Mouse (Mus musculus) MEL (cell line): ENCODE measurements around the gene C1ra. TPM values are rescaled to one million over a fixed set of nuclear protein-coding genes. Genes with fewer than 3 reads are reported as not detected.
A peak's percentile ranks its signal among the peaks of the same experiment; 100 is the strongest.

Experiments
- DNase-seq: peaks from one replicate; pipeline ENCODE4 v3.0.0; 2011; ENCODE audit warnings: low read depth, low spot score
- H3K27ac ChIP-seq: 2 replicates; pipeline ENCODE4 v1.5.1; 2012; ENCODE audit warnings: low read depth, mild to moderate bottlenecking, control low read depth, low read length, moderate library complexity; ENCODE audit not compliant: control insufficient read depth
- H3K27me3 ChIP-seq, 2 experiments: fragments of 150-350 bp in 1 of 2; sonication (generic) in 1 of 2; 2 replicates each; pipeline ENCODE4 v1.6.1; 2012; ENCODE audit warnings: low read length in 2 of 2, mild to moderate bottlenecking in 2 of 2, improper control_type of control experiment in 1 of 2, moderate library complexity in 1 of 2; ENCODE audit not compliant: insufficient read depth in 2 of 2, control insufficient read depth in 1 of 2
- H3K36me3 ChIP-seq, 2 experiments: 2 replicates each; pipeline ENCODE4 v1.6.1; 2012 to 2014; ENCODE audit warnings: low read length in 2 of 2, improper control_type of control experiment in 1 of 2, inconsistent platforms in 1 of 2, mild to moderate bottlenecking in 1 of 2; ENCODE audit not compliant: insufficient read depth in 2 of 2, control insufficient read depth in 1 of 2
- H3K4me1 ChIP-seq, 2 experiments: fragments of 150-350 bp in 1 of 2; sonication (generic) in 1 of 2; 2 replicates each; pipeline ENCODE4 v1.6.1; 2012; ENCODE audit warnings: low read length in 2 of 2, improper control_type of control experiment in 1 of 2, mild to moderate bottlenecking in 1 of 2; ENCODE audit not compliant: insufficient read depth in 2 of 2, control insufficient read depth in 1 of 2
- H3K4me3 ChIP-seq, 2 experiments: fragments of 150-350 bp in 1 of 2; sonication (generic) in 1 of 2; 2 replicates each; pipeline ENCODE4 v1.5.1; 2012; ENCODE audit warnings: low read depth in 2 of 2, low read length in 2 of 2, mild to moderate bottlenecking in 2 of 2, moderate library complexity in 2 of 2, control low read depth in 1 of 2, improper control_type of control experiment in 1 of 2; ENCODE audit not compliant: control insufficient read depth in 1 of 2, insufficient read depth in 1 of 2
- H3K79me2 ChIP-seq: 2 replicates; pipeline ENCODE4 v1.6.1; 2012; ENCODE audit warnings: mild to moderate bottlenecking, low read length, moderate library complexity; ENCODE audit not compliant: control insufficient read depth, poor library complexity, insufficient read depth
- H3K9ac ChIP-seq: 2 replicates; pipeline ENCODE4 v1.6.1; 2012; ENCODE audit warnings: low read depth, mild to moderate bottlenecking, control low read depth, low read length, moderate library complexity; ENCODE audit not compliant: control insufficient read depth, poor library complexity, severe bottlenecking
- H3K9me3 ChIP-seq: fragments of 150-350 bp; sonication (generic); replicated peaks from 2 replicates; pipeline ENCODE4 v1.6.1; 2012; ENCODE audit warnings: mild to moderate bottlenecking, low read length, improper control_type of control experiment, moderate library complexity; ENCODE audit not compliant: insufficient read depth
- BHLHE40 ChIP-seq: IDR thresholded peaks from 2 replicates; pipeline ENCODE4 v1.6.1; 2012; ENCODE audit warnings: low read depth, mild to moderate bottlenecking, inconsistent platforms, low read length, improper control_type of control experiment, borderline replicate concordance
- CTCF ChIP-seq, 3 experiments: IDR thresholded peaks in 2 of 3; conservative IDR thresholded peaks in 1 of 3; 2 replicates each; pipeline ENCODE4 v1.5.1; 2011 to 2012; ENCODE audit warnings: low read length in 3 of 3, low read depth in 2 of 3, mild to moderate bottlenecking in 2 of 3, improper control_type of control experiment in 1 of 3, inconsistent platforms in 1 of 3, mixed read lengths in 1 of 3, moderate library complexity in 1 of 3; ENCODE audit not compliant: control insufficient read depth in 1 of 3, insufficient read depth in 1 of 3, poor library complexity in 1 of 3, severe bottlenecking in 1 of 3
- EP300 ChIP-seq, 2 experiments: IDR thresholded peaks; 2 replicates each; pipeline ENCODE4 v1.6.1; 2011; ENCODE audit warnings: improper control_type of control experiment in 2 of 2, low read length in 2 of 2, low read depth in 1 of 2, mild to moderate bottlenecking in 1 of 2
- GABPA ChIP-seq: IDR thresholded peaks from 2 replicates; pipeline ENCODE4 v1.6.1; 2012; ENCODE audit warnings: low read depth, mild to moderate bottlenecking, inconsistent platforms, low read length, improper control_type of control experiment, moderate library complexity
- GATA1 ChIP-seq: IDR thresholded peaks from 2 replicates; pipeline ENCODE4 v1.6.1; 2011; ENCODE audit warnings: low read depth, low read length, improper control_type of control experiment
- KAT2A ChIP-seq: conservative IDR thresholded peaks from 2 replicates; pipeline ENCODE4 v1.6.1; 2012; ENCODE audit warnings: low read depth, low read length, improper control_type of control experiment, inconsistent platforms
- MYC ChIP-seq: IDR thresholded peaks from 2 replicates; pipeline ENCODE4 v1.6.1; 2011; ENCODE audit warnings: low read depth, mild to moderate bottlenecking, low read length, improper control_type of control experiment, moderate library complexity
- NELFE ChIP-seq: IDR thresholded peaks from 2 replicates; pipeline ENCODE4 v1.6.1; 2011; ENCODE audit warnings: low read depth, low read length, improper control_type of control experiment
- NRF1 ChIP-seq: IDR thresholded peaks from 2 replicates; pipeline ENCODE4 v1.6.1; 2014; ENCODE audit warnings: low read depth, mild to moderate bottlenecking, inconsistent platforms, low read length, improper control_type of control experiment, moderate library complexity; ENCODE audit not compliant: poor library complexity, insufficient read depth, severe bottlenecking
- POLR2AphosphoS2 ChIP-seq: IDR thresholded peaks from 2 replicates; pipeline ENCODE4 v1.6.1; 2011; ENCODE audit warnings: low read length, improper control_type of control experiment
- POLR2AphosphoS5 ChIP-seq: IDR thresholded peaks from 2 replicates; pipeline ENCODE4 v1.6.1; 2012; ENCODE audit warnings: low read depth, borderline replicate concordance, mild to moderate bottlenecking, inconsistent platforms, low read length, moderate library complexity, mixed read lengths
- RCOR1 ChIP-seq: IDR thresholded peaks from 2 replicates; pipeline ENCODE4 v1.6.1; 2012; ENCODE audit warnings: low read depth, mild to moderate bottlenecking, inconsistent platforms, low read length, improper control_type of control experiment
- SIN3A ChIP-seq: IDR thresholded peaks from 2 replicates; pipeline ENCODE4 v1.6.1; 2012; ENCODE audit warnings: low read length, improper control_type of control experiment, inconsistent platforms
- TAL1 ChIP-seq: IDR thresholded peaks from 2 replicates; pipeline ENCODE4 v1.6.1; 2012; ENCODE audit warnings: mild to moderate bottlenecking, inconsistent platforms, low read length, moderate library complexity, mixed read lengths
- TCF12 ChIP-seq: IDR thresholded peaks from 2 replicates; pipeline ENCODE4 v1.6.1; 2014; ENCODE audit warnings: low read depth, mild to moderate bottlenecking, inconsistent platforms, low read length, improper control_type of control experiment, moderate library complexity
- ZC3H11A ChIP-seq: IDR thresholded peaks from 2 replicates; pipeline ENCODE4 v1.6.1; 2012; ENCODE audit warnings: low read depth, mild to moderate bottlenecking, inconsistent platforms, low read length, improper control_type of control experiment
- ZMIZ1 ChIP-seq: IDR thresholded peaks from 2 replicates; pipeline ENCODE4 v1.6.1; 2012; ENCODE audit warnings: low read depth, mild to moderate bottlenecking, inconsistent platforms, low read length, improper control_type of control experiment, moderate library complexity
- ZNF384 ChIP-seq: IDR thresholded peaks from 2 replicates; pipeline ENCODE4 v1.6.1; 2012; ENCODE audit warnings: low read depth, mild to moderate bottlenecking, inconsistent platforms, low read length, improper control_type of control experiment
- polyA plus RNA-seq, 2 experiments: library from polyadenylated mRNA; stranded (reverse) in 1 of 2; unstranded in 1 of 2; fragments of >175 nt in 1 of 2; fragments of >200 nt in 1 of 2; gene quantifications; 2 replicates each; pipeline versions ENCODE4 v1.2.1 to v1.2.4; 2012; ENCODE audit warnings: low replicate concordance in 2 of 2, low read depth in 1 of 2; ENCODE audit not compliant: insufficient read length in 2 of 2, insufficient read depth in 1 of 2, missing spikeins in 1 of 2
- total RNA-seq: library from RNA; depleted of rRNA; stranded (reverse); fragments of 300-350 nt; gene quantifications from 2 replicates; pipeline ENCODE4 v1.2.3, GENCODE M21; 2012

Gene C1ra
- total and polyA plus RNA-seq, 3 experiments: 0.19 to 0.28 TPM; not detected in 1

DNA sequence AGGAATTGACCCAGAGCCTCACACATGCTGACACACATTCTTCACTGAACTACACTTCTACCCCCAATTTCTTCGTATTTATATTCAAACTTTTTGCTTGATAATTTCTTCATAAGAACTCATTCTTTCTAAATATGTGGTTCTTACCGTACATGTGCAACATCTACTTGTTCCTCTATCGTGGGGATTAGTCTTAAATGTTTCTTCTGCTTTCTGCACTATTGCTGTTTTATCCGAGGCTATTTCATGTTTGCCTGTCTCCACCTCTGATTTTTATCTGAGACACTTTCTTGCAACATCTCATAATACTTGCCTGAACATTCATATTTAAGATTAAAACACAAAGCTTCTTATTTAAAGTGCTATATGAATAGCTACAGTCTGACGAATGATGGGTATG lies 16.2 kb upstream of the C1ra start:
- H3K27me3 ChIP-seq: no peaks in the 10 kb centered on the region
- H3K27ac ChIP-seq: no peak overlapping the region
- TF ChIP-seq TAL1 (no peak), BHLHE40 (no peak), NRF1 (no peak), ZC3H11A (no peak), KAT2A (no peak), ZNF384 (no peak), GATA1 (no peak)
- TF ChIP-seq, all 39 proteins: peak for 0
- H3K79me2 ChIP-seq: no peaks in the 10 kb centered on the region
- peak; percentile 29 for DNase-seq
- peaks cover 3 to 20% of the 10 kb centered on the region in 2 experiments for H3K4me1 ChIP-seq
- peaks cover 0 to 9% of the 10 kb centered on the region in 2 experiments; a peak in 2 of 4 replicates for H3K36me3 ChIP-seq
- H3K4me3 ChIP-seq: no peak overlapping the region
- H3K9ac ChIP-seq: no peak overlapping the region
- H3K9me3 ChIP-seq: no peaks in the 10 kb centered on the region

DNA sequence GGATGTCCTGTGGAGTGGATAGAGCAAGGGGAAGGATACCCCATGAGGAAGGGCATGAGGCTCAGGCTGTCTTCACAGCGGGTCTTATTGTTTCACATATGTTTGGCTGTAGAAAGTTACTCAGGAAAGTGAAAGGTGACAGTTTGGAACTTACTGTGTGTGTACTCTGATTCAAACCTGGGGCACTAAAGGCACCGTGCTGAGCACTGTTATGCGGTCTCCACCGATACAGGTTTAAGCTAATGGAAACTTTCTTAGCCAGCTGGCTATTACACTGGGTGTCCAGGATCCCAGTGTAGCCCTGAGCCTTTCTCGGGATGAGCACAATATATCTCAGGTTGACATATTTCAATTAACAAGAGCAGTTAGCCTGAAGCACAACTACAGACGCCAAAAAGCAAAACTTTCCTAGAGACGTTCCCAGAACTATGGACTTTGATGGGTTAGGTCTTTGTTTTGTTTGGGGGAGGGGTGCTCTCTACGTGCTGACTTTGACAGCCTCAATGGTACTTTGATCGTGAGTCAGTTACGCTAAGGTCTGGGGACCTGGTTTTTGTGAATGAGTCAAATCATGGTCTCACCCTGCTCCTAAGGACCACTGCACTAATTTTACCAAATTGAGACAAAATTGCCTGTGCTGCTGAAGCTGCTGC lies 12.2 kb upstream of the C1ra start:
- no peak for DNase-seq
- TF ChIP-seq TCF12 (no peak), MYC (no peak), POLR2AphosphoS5 (no peak), NELFE (no peak), ZMIZ1 (no peak), RCOR1 (no peak), CTCF (IDR thresholded peaks at IDR 0.05 in 2 of 3, conservative IDR thresholded peaks at IDR 0.05 in 1 of 3; ENCODE audit: control insufficient read depth in 1 of 3, insufficient read depth in 1 of 3, low read depth in 2 of 3, low read length in 3 of 3, poor library complexity in 1 of 3, severe bottlenecking in 1 of 3) (no peak), GABPA (no peak), EP300 (IDR thresholded peaks at IDR 0.05; ENCODE audit: low read depth in 1 of 2, low read length in 2 of 2) (no peak), SIN3A (no peak), ZNF384 (no peak), POLR2AphosphoS2 (no peak)
- no peak overlapping the region for H3K9ac ChIP-seq
- no peak overlapping the region for H3K27ac ChIP-seq
- peaks cover 0 to 11% of the 10 kb centered on the region in 2 experiments; a peak in 2 of 4 replicates for H3K4me1 ChIP-seq
- peaks cover 0 to 7% of the 10 kb centered on the region in 2 experiments; a peak in 2 of 4 replicates for H3K36me3 ChIP-seq
- no peak overlapping the region for H3K4me3 ChIP-seq
- H3K27me3 ChIP-seq: no peaks in the 10 kb centered on the region
- H3K9me3 ChIP-seq: no peaks in the 10 kb centered on the region
- no peaks in the 10 kb centered on the region for H3K79me2 ChIP-seq
